Mouse (Mus musculus) MEL (cell line): ENCODE results near the gene Crb1. TPM values are rescaled to one million over a fixed set of nuclear protein-coding genes. Genes with fewer than 3 reads are reported as not detected.

Experiments used
- DNase-seq: peaks from one replicate; pipeline ENCODE4 v3.0.0; 2011; ENCODE audit warnings: low read depth, low spot score
- H3K27ac ChIP-seq: 2 replicates; pipeline ENCODE4 v1.5.1; 2012; ENCODE audit warnings: low read depth, mild to moderate bottlenecking, control low read depth, low read length, moderate library complexity; ENCODE audit not compliant: control insufficient read depth
- H3K27me3 ChIP-seq, 2 experiments: fragments of 150-350 bp in 1 of 2; sonication (generic) in 1 of 2; 2 replicates each; pipeline ENCODE4 v1.6.1; 2012; ENCODE audit warnings: low read length in 2 of 2, mild to moderate bottlenecking in 2 of 2, improper control_type of control experiment in 1 of 2, moderate library complexity in 1 of 2; ENCODE audit not compliant: insufficient read depth in 2 of 2, control insufficient read depth in 1 of 2
- H3K36me3 ChIP-seq, 2 experiments: 2 replicates each; pipeline ENCODE4 v1.6.1; 2012 to 2014; ENCODE audit warnings: low read length in 2 of 2, improper control_type of control experiment in 1 of 2, inconsistent platforms in 1 of 2, mild to moderate bottlenecking in 1 of 2; ENCODE audit not compliant: insufficient read depth in 2 of 2, control insufficient read depth in 1 of 2
- H3K4me1 ChIP-seq, 2 experiments: fragments of 150-350 bp in 1 of 2; sonication (generic) in 1 of 2; 2 replicates each; pipeline ENCODE4 v1.6.1; 2012; ENCODE audit warnings: low read length in 2 of 2, improper control_type of control experiment in 1 of 2, mild to moderate bottlenecking in 1 of 2; ENCODE audit not compliant: insufficient read depth in 2 of 2, control insufficient read depth in 1 of 2
- H3K4me3 ChIP-seq, 2 experiments: fragments of 150-350 bp in 1 of 2; sonication (generic) in 1 of 2; 2 replicates each; pipeline ENCODE4 v1.5.1; 2012; ENCODE audit warnings: low read depth in 2 of 2, low read length in 2 of 2, mild to moderate bottlenecking in 2 of 2, moderate library complexity in 2 of 2, control low read depth in 1 of 2, improper control_type of control experiment in 1 of 2; ENCODE audit not compliant: control insufficient read depth in 1 of 2, insufficient read depth in 1 of 2
- H3K79me2 ChIP-seq: 2 replicates; pipeline ENCODE4 v1.6.1; 2012; ENCODE audit warnings: mild to moderate bottlenecking, low read length, moderate library complexity; ENCODE audit not compliant: control insufficient read depth, poor library complexity, insufficient read depth
- H3K9ac ChIP-seq: 2 replicates; pipeline ENCODE4 v1.6.1; 2012; ENCODE audit warnings: low read depth, mild to moderate bottlenecking, control low read depth, low read length, moderate library complexity; ENCODE audit not compliant: control insufficient read depth, poor library complexity, severe bottlenecking
- H3K9me3 ChIP-seq: fragments of 150-350 bp; sonication (generic); replicated peaks from 2 replicates; pipeline ENCODE4 v1.6.1; 2012; ENCODE audit warnings: mild to moderate bottlenecking, low read length, improper control_type of control experiment, moderate library complexity; ENCODE audit not compliant: insufficient read depth
- ELF1 ChIP-seq: IDR thresholded peaks from 2 replicates; pipeline ENCODE4 v1.6.1; 2014; ENCODE audit warnings: low read depth, mild to moderate bottlenecking, inconsistent platforms, low read length, improper control_type of control experiment, moderate library complexity
- HCFC1 ChIP-seq: IDR thresholded peaks from 2 replicates; pipeline ENCODE4 v1.6.1; 2012; ENCODE audit warnings: low read depth, mild to moderate bottlenecking, inconsistent platforms, low read length, improper control_type of control experiment, moderate library complexity
- MAFK ChIP-seq: IDR thresholded peaks from 2 replicates; pipeline ENCODE4 v1.6.1; 2011; ENCODE audit warnings: low read depth, mild to moderate bottlenecking, low read length, improper control_type of control experiment, borderline replicate concordance
- MAZ ChIP-seq: IDR thresholded peaks from 2 replicates; pipeline ENCODE4 v1.6.1; 2012; ENCODE audit warnings: low read depth, mild to moderate bottlenecking, inconsistent platforms, low read length, improper control_type of control experiment
- MEF2A ChIP-seq: IDR thresholded peaks from 2 replicates; pipeline ENCODE4 v1.6.1; 2014; ENCODE audit warnings: low read depth, mild to moderate bottlenecking, inconsistent platforms, low read length, improper control_type of control experiment; ENCODE audit not compliant: poor library complexity, insufficient replicate concordance, severe bottlenecking; ENCODE audit errors: extremely low read depth
- MYB ChIP-seq: IDR thresholded peaks from 2 replicates; pipeline ENCODE4 v1.6.1; 2011; ENCODE audit warnings: mild to moderate bottlenecking, low read depth, low read length, improper control_type of control experiment
- NELFE ChIP-seq: IDR thresholded peaks from 2 replicates; pipeline ENCODE4 v1.6.1; 2011; ENCODE audit warnings: low read depth, low read length, improper control_type of control experiment
- RCOR1 ChIP-seq: IDR thresholded peaks from 2 replicates; pipeline ENCODE4 v1.6.1; 2012; ENCODE audit warnings: low read depth, mild to moderate bottlenecking, inconsistent platforms, low read length, improper control_type of control experiment
- SMC3 ChIP-seq: IDR thresholded peaks from 2 replicates; pipeline ENCODE4 v1.6.1; 2011; ENCODE audit warnings: low read depth, low read length, improper control_type of control experiment
- TBP ChIP-seq: IDR thresholded peaks from 2 replicates; pipeline ENCODE4 v1.8.0; 2011; ENCODE audit warnings: low read depth, low read length, improper control_type of control experiment
- UBTF ChIP-seq: IDR thresholded peaks from 2 replicates; pipeline ENCODE4 v1.6.1; 2012; ENCODE audit warnings: low read depth, mild to moderate bottlenecking, inconsistent platforms, low read length, improper control_type of control experiment, moderate library complexity, borderline replicate concordance; ENCODE audit not compliant: insufficient read depth
- USF1 ChIP-seq: IDR thresholded peaks from 2 replicates; pipeline ENCODE4 v1.6.1; 2014; ENCODE audit warnings: low read depth, mild to moderate bottlenecking, inconsistent platforms, low read length, improper control_type of control experiment, moderate library complexity
- USF2 ChIP-seq, 2 experiments: IDR thresholded peaks; 2 replicates each; pipeline ENCODE4 v1.6.1; 2011 to 2012; ENCODE audit warnings: improper control_type of control experiment in 2 of 2, low read length in 2 of 2, borderline replicate concordance in 1 of 2, inconsistent platforms in 1 of 2, low read depth in 1 of 2, mild to moderate bottlenecking in 1 of 2; ENCODE audit not compliant: insufficient read depth in 1 of 2
- ZNF384 ChIP-seq: IDR thresholded peaks from 2 replicates; pipeline ENCODE4 v1.6.1; 2012; ENCODE audit warnings: low read depth, mild to moderate bottlenecking, inconsistent platforms, low read length, improper control_type of control experiment
- polyA plus RNA-seq, 2 experiments: library from polyadenylated mRNA; stranded (reverse) in 1 of 2; unstranded in 1 of 2; fragments of >175 nt in 1 of 2; fragments of >200 nt in 1 of 2; gene quantifications; 2 replicates each; pipeline versions ENCODE4 v1.2.1 to v1.2.4; 2012; ENCODE audit warnings: low replicate concordance in 2 of 2, low read depth in 1 of 2; ENCODE audit not compliant: insufficient read length in 2 of 2, insufficient read depth in 1 of 2, missing spikeins in 1 of 2
- total RNA-seq: library from RNA; depleted of rRNA; stranded (reverse); fragments of 300-350 nt; gene quantifications from 2 replicates; pipeline ENCODE4 v1.2.3, GENCODE M21; 2012; rRNA removed

Crb1 gene
- total RNA-seq: not detected in 2 replicates
- polyA plus RNA-seq: not detected

DNA sequence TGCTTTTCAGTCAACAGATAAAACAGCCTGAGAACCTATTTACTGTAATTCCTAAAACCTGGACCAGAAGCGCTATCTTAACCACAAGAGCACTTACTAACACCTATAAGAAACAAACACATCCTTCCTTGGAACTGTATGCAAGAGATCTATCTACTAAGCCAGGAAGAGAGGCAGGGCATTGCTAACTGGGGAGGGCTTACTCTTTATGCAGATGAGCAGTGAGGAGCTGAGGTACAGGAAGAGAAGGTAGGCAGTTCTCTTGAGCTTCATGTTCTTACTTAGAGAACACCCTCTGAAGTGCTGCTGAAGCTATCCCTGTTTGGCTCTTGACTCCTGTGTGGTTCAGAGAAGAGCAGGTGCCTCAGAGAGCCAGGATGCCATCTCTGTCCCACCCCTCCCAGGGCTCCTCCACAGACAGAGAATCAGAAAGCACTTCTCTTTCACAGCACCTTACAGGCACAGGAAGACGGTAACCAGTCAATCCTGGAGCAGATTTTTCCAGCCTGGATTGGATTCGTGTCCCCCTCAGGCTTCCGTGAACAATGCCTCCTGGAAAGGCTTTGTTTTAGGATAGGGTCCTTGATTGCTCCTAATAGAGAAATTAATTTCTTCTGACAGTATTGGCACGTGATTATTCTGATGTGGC lies at the start of gene Crb1:
Gene Crb1 (minus strand): TSS at position 463 of the 649 bp plus-strand sequence.
- Histone ChIP-seq H3K9me3 (no peaks in the 10 kb centered on the region), H3K36me3 (no peaks in the 10 kb centered on the region), H3K4me1 (no peaks in the 10 kb centered on the region), H3K9ac (no peak within 1 kb of the TSS), H3K4me3 (no peak within 1 kb of the TSS), H3K27ac (no peak within 1 kb of the TSS), H3K79me2 (no peaks in the 10 kb centered on the region), H3K27me3 (no peaks in the 10 kb centered on the region)
- TF ChIP-seq NELFE: no peak
- peak; percentile 29; the same call in 1 of the 2 replicates for TF ChIP-seq USF1
- TF ChIP-seq, all 39 proteins: peak for 1
- peak; percentile 11 for DNase-seq

- Histone ChIP-seq H3K4me1 (peaks cover 5 to 16% of the 10 kb centered on the region in 2 experiments), H3K36me3 (peaks cover 6 to 19% of the 10 kb centered on the region in 2 experiments), H3K27me3 (no peaks in the 10 kb centered on the region), H3K79me2 (peaks cover 27% of the 10 kb centered on the region), H3K9me3 (no peaks in the 10 kb centered on the region), H3K4me3 (no peak overlapping the region), H3K27ac (no peak overlapping the region), H3K9ac (no peak overlapping the region)
- TF ChIP-seq MAFK: no peak
- TF ChIP-seq MAZ: no peak
- TF ChIP-seq SMC3: no peak
- no peak for TF ChIP-seq MYB
- no peak for TF ChIP-seq RCOR1
- TF ChIP-seq ZNF384: no peak
- no peak for TF ChIP-seq MEF2A
- TF ChIP-seq TBP: no peak
- TF ChIP-seq USF2 (IDR thresholded peaks at IDR 0.05; ENCODE audit: borderline replicate concordance in 1 of 2, insufficient read depth in 1 of 2, low read depth in 1 of 2, low read length in 2 of 2): no peak
- no peak for TF ChIP-seq HCFC1
- TF ChIP-seq UBTF: no peak
- no peak for TF ChIP-seq ELF1
- no peak for DNase-seq
These were observed 48.1 kb upstream of the Crb1 start for GRCm38 (mm10) chr1:139425006-139425405.
